Mouse (Mus musculus) spleen, adult 2 months (tissue): ENCODE data around the gene Wipf1.

Experiments used
- CTCF ChIP-seq: fragments of 200-500 bp; IDR thresholded peaks from 2 replicates; pipeline ENCODE4 v1.5.1; 2011; ENCODE audit warnings: mild to moderate bottlenecking, inconsistent platforms; ENCODE audit not compliant: insufficient read depth, insufficient read length, insufficient replicate concordance; ENCODE audit errors: extremely low read depth
- POLR2A ChIP-seq: fragments of 200-500 bp; IDR thresholded peaks from 2 replicates; pipeline ENCODE4 v1.6.1; 2011; ENCODE audit warnings: low read depth, low read length, inconsistent platforms

DNA sequence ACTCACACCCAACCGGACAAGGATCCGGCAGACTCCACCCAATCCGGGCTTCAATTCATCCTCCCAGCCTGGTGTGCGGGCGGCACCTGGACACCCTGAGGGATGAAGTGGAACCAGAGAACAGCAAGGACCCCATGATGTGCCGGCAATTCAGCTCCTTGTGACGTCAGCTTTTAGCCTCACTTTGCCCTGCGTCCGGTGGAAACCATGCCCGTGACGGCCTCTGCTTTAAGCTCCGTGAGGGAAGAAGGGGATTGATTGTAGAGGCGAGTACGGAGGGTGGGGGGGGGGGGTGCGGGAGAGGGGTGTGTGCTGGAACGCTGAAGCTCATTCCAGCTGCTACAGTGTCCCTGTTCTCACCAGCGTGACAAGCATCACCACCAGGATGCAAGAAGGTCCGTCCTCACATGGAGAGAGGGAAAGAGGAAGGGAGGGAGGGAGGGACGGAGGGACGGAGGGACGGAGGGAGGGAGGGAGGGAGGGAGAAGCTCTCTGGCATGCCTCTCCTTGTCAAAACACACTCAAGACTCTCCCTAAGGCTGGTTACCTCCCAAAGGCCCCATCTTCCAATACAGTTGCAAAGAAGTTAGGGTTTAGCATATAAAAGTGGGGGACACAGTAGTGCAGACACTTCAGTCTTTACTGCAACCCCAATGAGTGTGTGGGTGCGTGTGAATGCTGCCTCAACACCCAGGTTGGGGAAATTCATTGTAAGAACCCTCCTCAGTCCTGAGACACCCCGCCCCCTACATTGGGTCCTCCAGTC is 31.5 kb upstream of the Wipf1 start:
- TF ChIP-seq CTCF (no peak), POLR2A (no peak)
